Mouse (Mus musculus) bone marrow macrophage, adult 2 months (primary cell): ENCODE data around the gene Pycr1.

Experiments
- CTCF ChIP-seq: IDR thresholded peaks from 2 replicates; pipeline ENCODE4 v1.5.1; 2012; ENCODE audit warnings: low read depth, mild to moderate bottlenecking, low read length, moderate library complexity
- POLR2A ChIP-seq: IDR thresholded peaks from 2 replicates; pipeline ENCODE4 v1.6.1; 2012; ENCODE audit warnings: mild to moderate bottlenecking, low read depth, low read length, borderline replicate concordance

DNA sequence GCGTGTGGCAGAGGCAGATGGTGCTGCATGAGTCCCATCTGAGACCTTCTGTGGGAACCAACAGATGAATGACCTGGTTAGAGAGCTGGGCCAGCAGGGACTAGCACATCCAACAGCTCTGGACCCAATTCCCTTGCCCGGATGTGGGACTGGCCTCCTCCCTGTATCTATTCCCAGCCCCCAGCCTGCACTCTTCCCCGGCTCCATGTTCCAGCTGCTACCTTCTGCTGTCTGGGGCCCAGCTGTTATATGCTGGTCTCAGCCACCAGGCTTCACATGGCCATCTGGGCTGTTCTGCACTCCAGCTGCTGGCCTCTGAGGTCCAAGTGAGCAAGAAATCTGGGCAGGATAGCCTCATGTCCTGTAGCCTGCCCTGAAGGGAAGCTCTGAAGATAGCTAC, 21.8 kb upstream of the Pycr1 start:
- TF ChIP-seq POLR2A (no peak), CTCF (no peak)
